Mouse (Mus musculus): ENCODE results near the gene Hnrnpl.

GRCm38 (mm10) chr7:28827338-28827737 is 19.0 kb downstream of the Hnrnpl start:
- TF ChIP-seq CTCF (IDR thresholded peaks at IDR 0.05; ENCODE audit: low read depth) = no peak
- no peak for TF ChIP-seq EP300 (IDR thresholded peaks at IDR 0.05; ENCODE audit: low read depth)
